Mouse (Mus musculus) cerebellum, adult 18-20 months (tissue): ENCODE measurements around the gene Tmco4.
"Not testable (repeated sequence)": the region's sequence is repeated elsewhere in the genome, so short reads cannot be mapped to it uniquely, and the experiment has no call there.

Experiments
- DNase-seq, 2 experiments: peaks; one replicate each; pipeline ENCODE4 v3.0.0; 2021

Gene Tmco4

GRCm38 (mm10) chr4:138974540-138974939 is 1.9 kb downstream of the Tmco4 start:
- DNase-seq, result not testable (repeated sequence)

GRCm38 (mm10) chr4:138975194-138975593 is 2.5 kb downstream of the Tmco4 start:
- no peak for DNase-seq

- no peak for DNase-seq
Measured at GRCm38 (mm10) chr4:138976046-138976445, 3.4 kb downstream of the Tmco4 start.

GRCm38 (mm10) chr4:138980021-138980420 is 7.3 kb downstream of the Tmco4 start:
- DNase-seq, result no peak

GRCm38 (mm10) chr4:138980771-138981420 is 8.2 kb downstream of the Tmco4 start:
- no peak for DNase-seq

GRCm38 (mm10) chr4:138983422-138983821 is 10.7 kb downstream of the Tmco4 start:
- no peak for DNase-seq

- no peak for DNase-seq
Measured at GRCm38 (mm10) chr4:138984744-138985143, 12.1 kb downstream of the Tmco4 start.

GRCm38 (mm10) chr4:138986280-138986679 is 13.6 kb downstream of the Tmco4 start:
- DNase-seq, result no peak

- DNase-seq, result no peak
Measured at GRCm38 (mm10) chr4:138994389-138994788, 21.7 kb downstream of the Tmco4 start.

GRCm38 (mm10) chr4:138996410-138996809 is 23.7 kb downstream of the Tmco4 start:
- no peak for DNase-seq

- DNase-seq, result no peak
Measured at GRCm38 (mm10) chr4:138997121-138997520, 24.4 kb downstream of the Tmco4 start.

- no peak for DNase-seq
Measured at GRCm38 (mm10) chr4:138998611-138999010, 25.9 kb downstream of the Tmco4 start.

GRCm38 (mm10) chr4:139001026-139001425 is 28.3 kb downstream of the Tmco4 start:
- DNase-seq, result no peak

GRCm38 (mm10) chr4:139001433-139001832 is 28.7 kb downstream of the Tmco4 start:
- peak; percentile 6 to 7 for DNase-seq

GRCm38 (mm10) chr4:139004067-139004466 is 31.4 kb downstream of the Tmco4 start:
- no peak for DNase-seq

GRCm38 (mm10) chr4:139005214-139005613 is 32.5 kb downstream of the Tmco4 start:
- no peak for DNase-seq

GRCm38 (mm10) chr4:139007353-139007752 is 34.7 kb downstream of the Tmco4 start:
- DNase-seq, result no peak

- DNase-seq, result no peak
Measured at GRCm38 (mm10) chr4:139007981-139008536, 35.4 kb downstream of the Tmco4 start.

GRCm38 (mm10) chr4:139011201-139011702 is 38.6 kb downstream of the Tmco4 start:
- no peak for DNase-seq

GRCm38 (mm10) chr4:139013281-139013680 is 40.6 kb downstream of the Tmco4 start:
- no peak for DNase-seq

- no peak for DNase-seq
Measured at GRCm38 (mm10) chr4:139014793-139015192, 42.1 kb downstream of the Tmco4 start.

- no peak for DNase-seq
Measured at GRCm38 (mm10) chr4:139018388-139018787, 45.7 kb downstream of the Tmco4 start.

GRCm38 (mm10) chr4:139018976-139019375 is 46.3 kb downstream of the Tmco4 start:
- DNase-seq, result no peak

GRCm38 (mm10) chr4:139019413-139019812 is 46.7 kb downstream of the Tmco4 start:
- no peak for DNase-seq

- DNase-seq, result no peak
Measured at GRCm38 (mm10) chr4:139020385-139020784, 47.7 kb downstream of the Tmco4 start.
